Mouse (Mus musculus): ENCODE results near the gene Car5a. TPM values are rescaled to one million over a fixed set of nuclear protein-coding genes. Genes with fewer than 3 reads are reported as not detected.

The Car5a gene
- not detected for polyA plus RNA-seq (2014; fragmentation: Illumina TruSeq; extraction: RNeasy Lipid Tissue Mini Kit (QIAGEN cat#74804))

DNA sequence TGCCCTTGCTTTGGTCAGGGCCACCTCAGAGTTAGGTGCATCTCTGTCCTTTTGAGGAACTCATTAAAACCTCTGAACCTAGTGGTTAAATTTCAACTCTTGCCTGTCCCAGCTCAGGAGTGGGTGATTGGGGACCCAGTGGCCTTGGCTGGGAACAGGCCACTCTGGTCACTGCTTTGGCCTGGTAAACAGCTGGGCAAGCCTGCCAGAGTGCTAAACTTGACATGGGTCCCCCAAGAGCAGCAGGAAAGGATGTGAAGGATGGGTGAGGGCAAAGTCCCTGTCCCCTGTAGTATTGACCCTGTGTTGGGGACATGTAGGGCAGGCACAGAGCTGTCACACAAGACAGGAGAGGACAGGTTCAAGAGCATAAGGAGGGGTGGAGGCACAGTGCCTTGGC, at the start of gene Car5a:
Car5a (minus strand) TSS at position 74 of the 400 bp plus-strand sequence.

DNA sequence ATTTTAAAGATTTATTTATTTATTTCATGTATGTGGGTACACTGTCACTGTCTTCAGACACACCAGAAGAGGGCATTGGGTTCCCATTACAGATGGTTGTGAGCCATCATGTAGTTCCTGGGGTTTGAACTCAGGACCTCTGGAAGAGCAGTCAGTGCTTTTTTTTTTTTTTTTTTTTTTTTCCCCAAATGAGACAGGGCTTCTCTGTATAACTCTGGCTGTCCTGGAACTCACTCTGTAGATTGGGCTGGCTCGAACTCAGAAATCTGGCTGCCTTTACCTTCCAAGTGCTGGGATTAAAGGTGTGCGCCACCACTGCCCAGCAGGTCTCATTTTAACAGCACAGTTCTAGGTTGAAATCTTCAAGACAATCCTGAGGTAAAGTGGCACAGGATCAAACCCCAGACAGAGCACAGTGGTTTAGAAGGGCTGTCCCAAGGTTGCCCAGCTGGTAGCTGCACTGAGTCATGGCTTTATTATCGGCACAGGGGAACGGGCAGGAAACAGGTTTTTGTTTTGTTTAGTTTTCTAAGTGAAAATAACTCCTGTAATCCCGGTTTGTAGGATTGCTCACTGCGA, 4.6 kb upstream of the Car5a start, which contains the start of gene Banp:
Banp (plus strand) TSS at position 529 of the 579 bp plus-strand sequence.

DNA sequence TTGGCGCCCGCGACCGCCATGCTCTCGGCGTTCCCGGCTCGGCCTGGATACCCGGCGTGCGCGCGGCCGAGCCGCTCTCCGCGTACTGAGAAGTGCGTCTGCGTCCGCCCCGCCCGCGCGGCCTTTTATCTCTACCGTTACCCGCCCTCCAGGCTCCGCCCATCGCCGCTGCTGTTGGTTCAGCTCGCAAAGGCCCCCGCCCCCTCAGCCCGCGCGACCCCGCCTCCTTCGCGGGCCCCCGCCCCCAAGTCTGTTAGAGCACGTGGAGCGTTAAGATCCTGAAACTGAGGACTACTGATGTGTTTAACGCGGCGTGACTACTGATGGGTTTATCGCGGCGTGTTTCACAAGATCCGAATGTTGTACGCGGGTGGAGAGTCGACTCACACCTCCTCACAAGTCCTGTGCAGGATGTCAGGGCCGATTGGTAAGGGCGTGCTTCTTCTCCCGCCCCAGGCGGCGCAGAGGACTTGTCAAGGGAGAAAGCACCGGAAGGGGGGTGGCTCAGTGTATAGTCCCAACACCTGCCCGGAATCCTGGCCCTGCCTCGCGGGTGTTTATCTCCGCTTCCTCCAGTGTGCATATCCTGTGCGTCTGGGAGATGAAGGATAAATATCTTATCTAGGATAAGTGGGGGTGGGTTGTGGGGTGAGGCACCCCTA, 37.0 kb downstream of the Car5a start, which contains the start of gene Slc7a5:
Slc7a5 (minus strand) TSS at position 108 of the 662 bp plus-strand sequence.

Other genes starting within 250 kb of the Car5a start
- not detected for gene Jph3, start 215.3 kb downstream of the Car5a start, polyA plus RNA-seq (2014; fragmentation: Illumina TruSeq; extraction: RNeasy Lipid Tissue Mini Kit (QIAGEN cat#74804))
- gene Klhdc4, start 115.3 kb downstream of the Car5a start, polyA plus RNA-seq (2014; fragmentation: Illumina TruSeq; extraction: RNeasy Lipid Tissue Mini Kit (QIAGEN cat#74804)) = 2.7 TPM
- gene Slc7a5, start 37.2 kb downstream of the Car5a start, polyA plus RNA-seq (2014; fragmentation: Illumina TruSeq; extraction: RNeasy Lipid Tissue Mini Kit (QIAGEN cat#74804)) = 13.9 TPM
- gene Banp, start 4.8 kb upstream of the Car5a start, polyA plus RNA-seq (2014; fragmentation: Illumina TruSeq; extraction: RNeasy Lipid Tissue Mini Kit (QIAGEN cat#74804)) = 5.1 TPM